Mouse (Mus musculus): ENCODE results near the gene Eya3. TPM values are rescaled to one million over a fixed set of nuclear protein-coding genes. Genes with fewer than 3 reads are reported as not detected.

The Eya3 gene
- total and polyA plus RNA-seq, 3 experiments = 24.4 to 50.0 (median 31.0) TPM

DNA sequence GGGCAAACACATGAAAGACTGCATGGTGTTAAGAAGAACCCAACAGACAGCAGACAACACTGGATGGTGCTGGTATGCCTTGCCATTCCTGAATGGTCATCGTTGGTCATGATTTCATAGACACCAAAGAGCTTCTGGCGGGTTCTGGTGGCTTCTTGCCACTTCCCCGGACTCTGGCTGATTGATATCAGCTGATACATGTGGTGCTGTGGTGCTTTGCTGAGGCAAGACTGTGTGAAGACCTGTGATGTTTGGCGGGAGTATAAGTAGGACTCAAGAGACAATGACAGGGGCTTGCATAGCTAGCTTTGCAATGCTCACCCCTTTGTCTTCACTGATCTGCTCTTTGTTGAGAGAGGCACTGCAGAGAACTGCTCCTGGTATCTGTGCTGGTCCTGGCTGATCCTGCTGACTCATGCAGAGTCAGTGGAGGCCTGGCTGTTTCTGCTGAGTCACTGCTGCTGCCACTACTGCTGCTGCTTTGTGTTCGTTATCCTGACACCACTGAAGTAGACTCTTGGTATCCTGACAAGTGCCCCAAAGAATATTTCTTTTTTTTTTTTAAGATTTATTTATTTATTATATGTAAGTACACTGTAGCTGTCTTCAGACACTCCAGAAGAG lies 14.6 kb upstream of the Eya3 start:
- Histone ChIP-seq H3K4me3 (replicated peaks in 1 of 3; ENCODE audit: low read depth in 2 of 3, low read length in 2 of 3, poor library complexity in 1 of 3) (no peak overlapping the region), H3K27ac (ENCODE audit: insufficient read depth, low read depth) (no peak overlapping the region), H3K4me2 (ENCODE audit: insufficient read depth, low read depth, poor library complexity, severe bottlenecking) (no peak overlapping the region), H3K9ac (ENCODE audit: insufficient read depth, low read depth) (no peak overlapping the region), H3K36me3 (replicated peaks in 1 of 2; ENCODE audit: control insufficient read depth in 1 of 2, insufficient read depth in 1 of 2, low read length in 1 of 2) (peaks cover 0 to 11% of the 10 kb centered on the region in 2 experiments), H3K9me3 (replicated peaks; ENCODE audit: low read length) (peaks cover 6% of the 10 kb centered on the region), H3K4me1 (ENCODE audit: control insufficient read depth in 1 of 2, insufficient read depth in 2 of 2) (peaks cover 0 to 6% of the 10 kb centered on the region in 2 experiments; a peak in 2 of 4 replicates), H3K27me3 (replicated peaks) (no peaks in the 10 kb centered on the region), H3K79me2 (replicated peaks; ENCODE audit: control insufficient read depth, extremely low read depth, insufficient read depth, poor library complexity, severe bottlenecking) (no peaks in the 10 kb centered on the region)
- no peak for DNase-seq (ENCODE audit: extremely low read depth)
- TF ChIP-seq MAFK (IDR thresholded peaks at IDR 0.05; ENCODE audit: insufficient replicate concordance, low read length) (peak; percentile 42; the same call in 1 of the 2 replicates), TCF12 (IDR thresholded peaks at IDR 0.05; ENCODE audit: low read depth, low read length) (no peak), ZNF384 (IDR thresholded peaks at IDR 0.05; ENCODE audit: low read depth, low read length) (no peak)
- dilution Hi-C loops (cut with MboI; ENCODE audit: extremely low pct_ligation_motif_present, extremely low pct_unique_long_range_greater_than_20kb, low sequenced_read_pairs) (no loop called here), in situ Hi-C loops (cut with MboI; ENCODE audit: low pct_ligation_motif_present, low pct_unique_long_range_greater_than_20kb, low sequenced_read_pairs) (no loop called here)

GRCm38 (mm10) chr4:132628830-132629229 lies 10.0 kb upstream of the Eya3 start:
- Histone ChIP-seq H3K36me3 (replicated peaks in 1 of 2; ENCODE audit: control insufficient read depth in 1 of 2, insufficient read depth in 1 of 2, low read length in 1 of 2) (peaks cover 0 to 22% of the 10 kb centered on the region in 2 experiments), H3K9ac (ENCODE audit: insufficient read depth, low read depth) (no peak overlapping the region), H3K27ac (ENCODE audit: insufficient read depth, low read depth) (no peak overlapping the region), H3K4me1 (ENCODE audit: control insufficient read depth in 1 of 2, insufficient read depth in 2 of 2) (no peaks in the 10 kb centered on the region), H3K27me3 (replicated peaks) (no peaks in the 10 kb centered on the region), H3K4me2 (ENCODE audit: insufficient read depth, low read depth, poor library complexity, severe bottlenecking) (no peak overlapping the region), H3K9me3 (replicated peaks; ENCODE audit: low read length) (no peaks in the 10 kb centered on the region), H3K79me2 (replicated peaks; ENCODE audit: control insufficient read depth, extremely low read depth, insufficient read depth, poor library complexity, severe bottlenecking) (no peaks in the 10 kb centered on the region), H3K4me3 (replicated peaks in 1 of 3; ENCODE audit: low read depth in 2 of 3, low read length in 2 of 3, poor library complexity in 1 of 3) (no peak overlapping the region)
- dilution Hi-C loops (cut with MboI; ENCODE audit: extremely low pct_ligation_motif_present, extremely low pct_unique_long_range_greater_than_20kb, low sequenced_read_pairs) = no loop called here
- TF ChIP-seq CTCF (conservative IDR thresholded peaks at IDR 0.05 in 1 of 2, IDR thresholded peaks at IDR 0.05 in 1 of 2; ENCODE audit: low read depth in 2 of 2, low read length in 2 of 2) = peak; percentile 27 to 47; a peak in 3 of 4 replicates
- no peak for TF ChIP-seq HCFC1 (IDR thresholded peaks at IDR 0.05; ENCODE audit: low read depth, low read length)
- no peak for TF ChIP-seq ZMIZ1 (IDR thresholded peaks at IDR 0.05; ENCODE audit: low read depth, low read length)
- TF ChIP-seq ZNF384 (IDR thresholded peaks at IDR 0.05; ENCODE audit: low read depth, low read length) = no peak
- peak; percentile 11; the same call in 1 of the 2 replicates for TF ChIP-seq SMC3 (IDR thresholded peaks at IDR 0.05; ENCODE audit: low read depth, low read length)
- TF ChIP-seq KAT2A (IDR thresholded peaks at IDR 0.05; ENCODE audit: insufficient replicate concordance, low read length) = no peak
- DNase-seq (ENCODE audit: extremely low read depth) = no peak
- in situ Hi-C loops (cut with MboI; ENCODE audit: low pct_ligation_motif_present, low pct_unique_long_range_greater_than_20kb, low sequenced_read_pairs) = no loop called here

DNA sequence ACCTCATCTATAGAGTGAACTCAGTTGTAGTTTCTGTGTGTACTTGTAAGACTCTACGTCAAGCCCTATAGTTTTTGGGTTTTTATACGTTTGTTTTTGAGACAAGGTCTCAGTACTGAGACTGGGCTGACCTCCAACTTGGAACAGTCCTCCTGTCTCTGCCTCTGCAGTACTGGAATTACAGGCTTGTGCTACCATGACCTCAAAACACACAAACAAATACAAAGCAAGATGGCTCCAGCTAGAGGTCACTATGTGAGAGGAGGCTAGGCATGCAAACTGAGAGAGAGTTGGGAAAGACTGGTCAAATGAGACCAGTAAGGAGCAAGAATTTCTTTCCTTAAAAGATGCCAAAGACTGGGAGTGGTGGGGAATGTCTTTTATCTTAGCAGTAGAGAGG lies 2.8 kb upstream of the Eya3 start:
- dilution Hi-C loops (cut with MboI; ENCODE audit: extremely low pct_ligation_motif_present, extremely low pct_unique_long_range_greater_than_20kb, low sequenced_read_pairs) (no loop called here), in situ Hi-C loops (cut with MboI; ENCODE audit: low pct_ligation_motif_present, low pct_unique_long_range_greater_than_20kb, low sequenced_read_pairs) (loop anchor here (5.0 kb wide), 1 partner anchor 89 kb away; no protein-coding TSS in a partner anchor)
- H3K9ac ChIP-seq (ENCODE audit: insufficient read depth, low read depth) = no peak overlapping the region
- no peak overlapping the region for H3K4me2 ChIP-seq (ENCODE audit: insufficient read depth, low read depth, poor library complexity, severe bottlenecking)
- no peak overlapping the region for H3K27ac ChIP-seq (ENCODE audit: insufficient read depth, low read depth)
- no peak for DNase-seq (ENCODE audit: extremely low read depth)
- no peak overlapping the region for H3K4me3 ChIP-seq (replicated peaks in 1 of 3; ENCODE audit: low read depth in 2 of 3, low read length in 2 of 3, poor library complexity in 1 of 3)
- peaks cover 2 to 17% of the 10 kb centered on the region in 2 experiments; a peak in 2 of 4 replicates for H3K4me1 ChIP-seq (ENCODE audit: control insufficient read depth in 1 of 2, insufficient read depth in 2 of 2)
- H3K27me3 ChIP-seq (replicated peaks) = no peaks in the 10 kb centered on the region
- TF ChIP-seq POLR2A (IDR thresholded peaks at IDR 0.05; ENCODE audit: low read depth, low read length) (no peak), SIN3A (IDR thresholded peaks at IDR 0.05; ENCODE audit: low read length) (no peak)
- peaks cover 19% of the 10 kb centered on the region for H3K79me2 ChIP-seq (replicated peaks; ENCODE audit: control insufficient read depth, extremely low read depth, insufficient read depth, poor library complexity, severe bottlenecking)
- H3K36me3 ChIP-seq (replicated peaks in 1 of 2; ENCODE audit: control insufficient read depth in 1 of 2, insufficient read depth in 1 of 2, low read length in 1 of 2) = peaks cover 0 to 27% of the 10 kb centered on the region in 2 experiments
- H3K9me3 ChIP-seq (replicated peaks; ENCODE audit: low read length) = no peaks in the 10 kb centered on the region
